Mouse (Mus musculus): Measurements from ENCODE around the gene Mylk. TPM values are rescaled to one million over a fixed set of nuclear protein-coding genes. Genes with fewer than 3 reads are reported as not detected.

Gene Mylk
- polyA plus RNA-seq, 1 experiment from 2014 or later = 4.2 TPM

GRCm38 (mm10) chr16:34763959-34764591 is 19.1 kb downstream of the Mylk start:
- no peaks in the 10 kb centered on the region for H3K9me3 ChIP-seq (replicated peaks; ENCODE audit: control insufficient read depth, low read length)
- H3K4me3 ChIP-seq (ENCODE audit: low read depth, low read length) = no peak overlapping the region
- no peak overlapping the region for H3K4me2 ChIP-seq (ENCODE audit: low read length)
- H3K36me3 ChIP-seq (ENCODE audit: control insufficient read depth, insufficient read depth, low read length) = no peaks in the 10 kb centered on the region
- H3K4me1 ChIP-seq (ENCODE audit: control insufficient read depth, insufficient read depth, low read length) = 0 out of 2 replicates have a peak, but pooled peaks cover 3% of the 10 kb centered on the region
- no peaks in the 10 kb centered on the region for H3K27me3 ChIP-seq (replicated peaks; ENCODE audit: control insufficient read depth, insufficient read depth, low read length)
- ATAC-seq (no peak), DNase-seq (ENCODE audit: low spot score) (no peak)
- 86% methylated on average over 9 of the region's 9 CpGs for WGBS
- H3K27ac ChIP-seq (ENCODE audit: low read depth, low read length) = no peak overlapping the region
- no peak overlapping the region for H3K9ac ChIP-seq (ENCODE audit: low read length)

- 85% methylated on average over 1 of the region's 1 CpGs for WGBS
- Histone ChIP-seq H3K27me3 (replicated peaks; ENCODE audit: control insufficient read depth, insufficient read depth, low read length) (no peaks in the 10 kb centered on the region), H3K4me1 (ENCODE audit: control insufficient read depth, insufficient read depth, low read length) (0 out of 2 replicates have a peak, but pooled peaks cover 3% of the 10 kb centered on the region), H3K4me3 (ENCODE audit: low read depth, low read length) (no peak overlapping the region), H3K27ac (ENCODE audit: low read depth, low read length) (no peak overlapping the region), H3K36me3 (ENCODE audit: control insufficient read depth, insufficient read depth, low read length) (no peaks in the 10 kb centered on the region), H3K9me3 (replicated peaks; ENCODE audit: control insufficient read depth, low read length) (no peaks in the 10 kb centered on the region), H3K4me2 (ENCODE audit: low read length) (no peak overlapping the region), H3K9ac (ENCODE audit: low read length) (no peak overlapping the region)
- ATAC-seq (no peak), DNase-seq (ENCODE audit: low spot score) (no peak)
Measured at GRCm38 (mm10) chr16:34765666-34766065, 20.7 kb downstream of the Mylk start.

- H3K36me3 ChIP-seq (ENCODE audit: control insufficient read depth, insufficient read depth, low read length) = no peaks in the 10 kb centered on the region
- WGBS = 100% methylated on average over 1 of the region's 1 CpGs
- ATAC-seq = no peak
Measured at GRCm38 (mm10) chr16:34766193-34766592, 21.2 kb downstream of the Mylk start.

GRCm38 (mm10) chr16:34767443-34767842 is 22.4 kb downstream of the Mylk start:
- 97% methylated on average over 2 of the region's 2 CpGs for WGBS
- no peaks in the 10 kb centered on the region for H3K36me3 ChIP-seq (ENCODE audit: control insufficient read depth, insufficient read depth, low read length)

More at GRCm38 (mm10) chr16:34766193-34766592, 21.2 kb downstream of the Mylk start:
- H3K27me3 ChIP-seq (replicated peaks; ENCODE audit: control insufficient read depth, insufficient read depth, low read length) = no peaks in the 10 kb centered on the region
- no peak overlapping the region for H3K9ac ChIP-seq (ENCODE audit: low read length)
- H3K4me1 ChIP-seq (ENCODE audit: control insufficient read depth, insufficient read depth, low read length) = 0 out of 2 replicates have a peak, but pooled peaks cover 3% of the 10 kb centered on the region
- no peak for DNase-seq (ENCODE audit: low spot score)
- H3K4me3 ChIP-seq (ENCODE audit: low read depth, low read length) = no peak overlapping the region
- no peak overlapping the region for H3K4me2 ChIP-seq (ENCODE audit: low read length)
- H3K27ac ChIP-seq (ENCODE audit: low read depth, low read length) = no peak overlapping the region
- no peaks in the 10 kb centered on the region for H3K9me3 ChIP-seq (replicated peaks; ENCODE audit: control insufficient read depth, low read length)

GRCm38 (mm10) chr16:34768436-34768835 is 23.4 kb downstream of the Mylk start:
- peak; percentile 70 for DNase-seq (ENCODE audit: low spot score)
- H3K4me3 ChIP-seq (ENCODE audit: low read depth, low read length) = no peak overlapping the region
- no peak for ATAC-seq
- no peaks in the 10 kb centered on the region for H3K9me3 ChIP-seq (replicated peaks; ENCODE audit: control insufficient read depth, low read length)
- H3K27ac ChIP-seq (ENCODE audit: low read depth, low read length) = no peak overlapping the region
- 0 out of 2 replicates have a peak, but pooled peaks cover 7% of the 10 kb centered on the region for H3K4me1 ChIP-seq (ENCODE audit: control insufficient read depth, insufficient read depth, low read length)
- H3K4me2 ChIP-seq (ENCODE audit: low read length) = no peak overlapping the region
- H3K27me3 ChIP-seq (replicated peaks; ENCODE audit: control insufficient read depth, insufficient read depth, low read length) = no peaks in the 10 kb centered on the region
- no peaks in the 10 kb centered on the region for H3K36me3 ChIP-seq (ENCODE audit: control insufficient read depth, insufficient read depth, low read length)
- WGBS = 40% methylated on average over 4 of the region's 4 CpGs
- no peak overlapping the region for H3K9ac ChIP-seq (ENCODE audit: low read length)

More at GRCm38 (mm10) chr16:34767443-34767842, 22.4 kb downstream of the Mylk start:
- no peak overlapping the region for H3K4me3 ChIP-seq (ENCODE audit: low read depth, low read length)
- no peak overlapping the region for H3K4me2 ChIP-seq (ENCODE audit: low read length)
- DNase-seq (ENCODE audit: low spot score) (no peak), ATAC-seq (no peak)
- 0 out of 2 replicates have a peak, but pooled peaks cover 3% of the 10 kb centered on the region for H3K4me1 ChIP-seq (ENCODE audit: control insufficient read depth, insufficient read depth, low read length)
- H3K9ac ChIP-seq (ENCODE audit: low read length) = no peak overlapping the region
- H3K9me3 ChIP-seq (replicated peaks; ENCODE audit: control insufficient read depth, low read length) = no peaks in the 10 kb centered on the region
- H3K27me3 ChIP-seq (replicated peaks; ENCODE audit: control insufficient read depth, insufficient read depth, low read length) = no peaks in the 10 kb centered on the region
- H3K27ac ChIP-seq (ENCODE audit: low read depth, low read length) = no peak overlapping the region

- Histone ChIP-seq H3K36me3 (ENCODE audit: control insufficient read depth, insufficient read depth, low read length) (no peaks in the 10 kb centered on the region), H3K4me3 (ENCODE audit: low read depth, low read length) (no peak overlapping the region), H3K9me3 (replicated peaks; ENCODE audit: control insufficient read depth, low read length) (no peaks in the 10 kb centered on the region), H3K27me3 (replicated peaks; ENCODE audit: control insufficient read depth, insufficient read depth, low read length) (no peaks in the 10 kb centered on the region), H3K9ac (ENCODE audit: low read length) (no peak overlapping the region), H3K4me2 (ENCODE audit: low read length) (no peak overlapping the region), H3K4me1 (ENCODE audit: control insufficient read depth, insufficient read depth, low read length) (0 out of 2 replicates have a peak, but pooled peaks cover 7% of the 10 kb centered on the region), H3K27ac (ENCODE audit: low read depth, low read length) (no peak overlapping the region)
- ATAC-seq (no peak), DNase-seq (ENCODE audit: low spot score) (no peak)
- 92% methylated on average over 4 of the region's 4 CpGs for WGBS
Measured at GRCm38 (mm10) chr16:34770127-34770526, 25.1 kb downstream of the Mylk start.

GRCm38 (mm10) chr16:34772445-34773032 is 27.5 kb downstream of the Mylk start:
- Histone ChIP-seq H3K27me3 (replicated peaks; ENCODE audit: control insufficient read depth, insufficient read depth, low read length) (no peaks in the 10 kb centered on the region), H3K9me3 (replicated peaks; ENCODE audit: control insufficient read depth, low read length) (no peaks in the 10 kb centered on the region), H3K36me3 (ENCODE audit: control insufficient read depth, insufficient read depth, low read length) (no peaks in the 10 kb centered on the region), H3K4me1 (ENCODE audit: control insufficient read depth, insufficient read depth, low read length) (0 out of 2 replicates have a peak, but pooled peaks cover 7% of the 10 kb centered on the region), H3K9ac (ENCODE audit: low read length) (no peak overlapping the region), H3K4me3 (ENCODE audit: low read depth, low read length) (no peak overlapping the region), H3K27ac (ENCODE audit: low read depth, low read length) (no peak overlapping the region), H3K4me2 (ENCODE audit: low read length) (no peak overlapping the region)
- DNase-seq (ENCODE audit: low spot score) = peak; percentile 49
- no peak for ATAC-seq
- 7% methylated on average over 4 of the region's 4 CpGs for WGBS

- Histone ChIP-seq H3K27me3 (replicated peaks; ENCODE audit: control insufficient read depth, insufficient read depth, low read length) (no peaks in the 10 kb centered on the region), H3K9me3 (replicated peaks; ENCODE audit: control insufficient read depth, low read length) (no peaks in the 10 kb centered on the region), H3K4me2 (ENCODE audit: low read length) (no peak overlapping the region), H3K27ac (ENCODE audit: low read depth, low read length) (no peak overlapping the region), H3K4me3 (ENCODE audit: low read depth, low read length) (no peak overlapping the region), H3K4me1 (ENCODE audit: control insufficient read depth, insufficient read depth, low read length) (no peaks in the 10 kb centered on the region), H3K9ac (ENCODE audit: low read length) (no peak overlapping the region), H3K36me3 (ENCODE audit: control insufficient read depth, insufficient read depth, low read length) (no peaks in the 10 kb centered on the region)
- ATAC-seq (no peak), DNase-seq (ENCODE audit: low spot score) (no peak)
- WGBS = 39% methylated on average over 1 of the region's 1 CpGs
Measured at GRCm38 (mm10) chr16:34782442-34782841, 37.4 kb downstream of the Mylk start.

- Histone ChIP-seq H3K27ac (ENCODE audit: low read depth, low read length) (no peak overlapping the region), H3K9ac (ENCODE audit: low read length) (no peak overlapping the region), H3K4me1 (ENCODE audit: control insufficient read depth, insufficient read depth, low read length) (no peaks in the 10 kb centered on the region), H3K27me3 (replicated peaks; ENCODE audit: control insufficient read depth, insufficient read depth, low read length) (no peaks in the 10 kb centered on the region), H3K4me2 (ENCODE audit: low read length) (no peak overlapping the region), H3K9me3 (replicated peaks; ENCODE audit: control insufficient read depth, low read length) (no peaks in the 10 kb centered on the region), H3K36me3 (ENCODE audit: control insufficient read depth, insufficient read depth, low read length) (no peaks in the 10 kb centered on the region), H3K4me3 (ENCODE audit: low read depth, low read length) (no peak overlapping the region)
- ATAC-seq (no peak), DNase-seq (ENCODE audit: low spot score) (no peak)
- 94% methylated on average over 5 of the region's 5 CpGs for WGBS
Measured at GRCm38 (mm10) chr16:34783536-34783935, 38.5 kb downstream of the Mylk start.
